ENCODE assay signal across 7 mouse cellular contexts in genomic region chrX:164419471-164419939, GRCm38 (mm10). TPM values are rescaled to one million over a fixed set of nuclear protein-coding genes. Genes with fewer than 3 reads are reported as not detected.
DNase-seq lines count a peak whose midpoint lies in the region; ATAC-seq and TF ChIP-seq lines count a peak whose summit lies in the region.

TSS of gene Piga (plus strand) at chrX:164419787.

- no peaks in the 10 kb centered on the region for H3K36me3 ChIP-seq in intestine, postnatal 0 days (ENCODE audit: control insufficient read depth, insufficient read depth)
- 0 out of 2 replicates have a peak, but pooled peaks cover 7% of the 10 kb centered on the region for H3K36me3 ChIP-seq in midbrain, embryonic 12.5 days
- peaks cover 9% of the 10 kb centered on the region for H3K36me3 ChIP-seq in small intestine, adult 2 months (ENCODE audit: control insufficient read depth, insufficient read depth, low read length)

- peak within 1 kb of the TSS; percentile 64 for H3K27ac ChIP-seq in intestine, postnatal 0 days (ENCODE audit: low read depth, low read length)
- H3K27ac ChIP-seq in midbrain, embryonic 12.5 days (replicated peaks), result no peak within 1 kb of the TSS
- peak within 1 kb of the TSS; percentile 27 for H3K27ac ChIP-seq in small intestine, adult 2 months (ENCODE audit: insufficient read depth, low read depth, low read length)

- peak; percentile 52 for TF ChIP-seq POLR2A in small intestine, adult 2 months (IDR thresholded peaks at IDR 0.05; ENCODE audit: low read depth, low read length)

- intact Hi-C loops in left cerebral cortex, postnatal 4 days (cut with DNase I), result no loop called here

- H3K9me3 ChIP-seq in intestine, postnatal 0 days (ENCODE audit: control insufficient read depth), result no peaks in the 10 kb centered on the region
- H3K9me3 ChIP-seq in midbrain, embryonic 12.5 days, result no peaks in the 10 kb centered on the region

- no peaks in the 10 kb centered on the region for H3K4me1 ChIP-seq in intestine, postnatal 0 days (replicated peaks; ENCODE audit: control insufficient read depth, insufficient read depth, low read length)
- H3K4me1 ChIP-seq in midbrain, embryonic 12.5 days, result 0 out of 2 replicates have a peak, but pooled peaks cover 4% of the 10 kb centered on the region
- no peaks in the 10 kb centered on the region for H3K4me1 ChIP-seq in small intestine, adult 2 months (ENCODE audit: control insufficient read depth, insufficient read depth, insufficient read length, low read length)

- peak; percentile 99 for ATAC-seq in intestine, postnatal 0 days
- ATAC-seq in midbrain, embryonic 12.5 days (ENCODE audit: low FRiP score, low read depth), result peak; percentile 99

- DNase-seq in adrenal gland, adult 8-10 months, result peak; percentile 93
- peak; percentile 89 for DNase-seq in embryo, embryonic 9.5 days (ENCODE audit: extremely low spot score)
- peak; percentile 73 to 84 for DNase-seq in gastrocnemius, postnatal 4 days (ENCODE audit: low spot score in 2 of 2)
- peak; percentile 91 for DNase-seq in left cerebral cortex, postnatal 4 days

- H3K4me3 ChIP-seq in intestine, postnatal 0 days (ENCODE audit: low read depth, low read length), result peak within 1 kb of the TSS; percentile 58
- H3K4me3 ChIP-seq in midbrain, embryonic 12.5 days, result peak within 1 kb of the TSS; percentile 55
- H3K4me3 ChIP-seq in small intestine, adult 2 months (ENCODE audit: low read depth, low read length), result peak within 1 kb of the TSS; percentile 88

- no peaks in the 10 kb centered on the region for H3K27me3 ChIP-seq in intestine, postnatal 0 days (replicated peaks; ENCODE audit: control insufficient read depth, insufficient read depth, low read length)
- H3K27me3 ChIP-seq in midbrain, embryonic 12.5 days, result peaks cover 21% of the 10 kb centered on the region
- no peaks in the 10 kb centered on the region for H3K27me3 ChIP-seq in small intestine, adult 2 months (ENCODE audit: control insufficient read depth, insufficient read depth, low read length)

- H3K4me2 ChIP-seq in intestine, postnatal 0 days (replicated peaks; ENCODE audit: low read depth), result peak within 1 kb of the TSS; percentile 61
- peak within 1 kb of the TSS; percentile 52 for H3K4me2 ChIP-seq in midbrain, embryonic 12.5 days (replicated peaks)

- no peak for TF ChIP-seq CTCF in intestine, postnatal 0 days (IDR thresholded peaks at IDR 0.05; ENCODE audit: low read depth)
- no peak for TF ChIP-seq CTCF in small intestine, adult 2 months (IDR thresholded peaks at IDR 0.05; ENCODE audit: extremely low read depth, insufficient read length, insufficient replicate concordance, low read depth, low read length)

- peak within 1 kb of the TSS; percentile 54 for H3K9ac ChIP-seq in intestine, postnatal 0 days (ENCODE audit: low read depth, low read length)
- H3K9ac ChIP-seq in midbrain, embryonic 12.5 days (replicated peaks), result peak within 1 kb of the TSS; percentile 57

- WGBS in intestine, postnatal 0 days, result 22% methylated on average over 40 of the region's 40 CpGs
- WGBS in midbrain, embryonic 12.5 days, result 25% methylated on average over 35 of the region's 40 CpGs
- 24% methylated on average over 40 of the region's 40 CpGs for WGBS in small intestine, adult 2 months

RNA-seq across cellular contexts. Expression of gene Piga, which starts in this region (rescaled TPM):
- 10 to 100 TPM in 2 of 4 experiments, 1 to 10 TPM in 2; 7.0 to 13.9 (median 9.7) TPM for total RNA-seq in adrenal gland, adult 8-10 months (2022)
- total RNA-seq in gastrocnemius, postnatal 4 days (2021), result 1 to 10 TPM; 3.2 to 5.1 TPM
- 8.2 and 8.8 TPM in 2 replicates for polyA plus RNA-seq in intestine, postnatal 0 days (2015; fragmentation: Nextera tagmentation; extraction: Ambion mirVana)
- 1 to 10 TPM; 6.0 to 7.1 TPM for total RNA-seq in left cerebral cortex, postnatal 4 days (2021)
- 12.4 and 13.7 TPM in 2 replicates for polyA plus RNA-seq in midbrain, embryonic 12.5 days (2016; fragmentation: Nextera tagmentation; extraction: Ambion mirVana)
- 3.2 and 3.4 TPM in 2 replicates for polyA plus RNA-seq in small intestine, adult 2 months (2012; rRNA removed)
